Mouse (Mus musculus): ENCODE results near the gene Klf12.

DNA sequence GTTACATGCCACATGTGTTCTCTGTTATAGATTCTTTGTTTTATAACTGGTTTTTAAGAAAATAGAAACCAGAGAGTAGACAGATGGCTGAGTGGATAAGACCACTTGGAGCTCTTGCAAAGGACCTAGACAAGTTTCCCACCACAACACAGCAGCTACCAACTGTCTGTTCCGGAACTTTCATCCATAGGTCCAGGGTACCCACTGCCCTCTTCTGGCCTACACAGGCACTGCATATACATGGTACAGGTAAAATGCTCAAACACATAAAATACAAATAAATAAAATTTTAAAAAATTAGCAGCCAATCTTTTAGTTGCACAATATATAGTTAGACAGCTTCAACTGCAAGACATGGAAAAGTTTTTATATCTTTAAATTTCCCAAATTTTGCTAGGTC, 194.0 kb downstream of the Klf12 start:
- TF ChIP-seq RCOR1 (conservative IDR thresholded peaks at IDR 0.05; ENCODE audit: low read depth, low read length) (no peak), CHD1 (IDR thresholded peaks at IDR 0.05; ENCODE audit: low read depth, low read length) (no peak), POLR2A (IDR thresholded peaks at IDR 0.05; ENCODE audit: low read depth, low read length) (no peak)

Data from CH12.LX (cell line).